7 mouse cellular contexts compared by ENCODE assay signal in genomic region chr4:106560846-106561781, GRCm38 (mm10). TPM values are rescaled to one million over a fixed set of nuclear protein-coding genes. Genes with fewer than 3 reads are reported as not detected.
DNase-seq lines count a peak whose midpoint lies in the region; ATAC-seq lines count a peak whose summit lies in the region.

TSS of gene Dhcr24 (plus strand) at chr4:106561038.

- H3K27me3 ChIP-seq in intestine, embryonic 15.5 days (replicated peaks): no peaks in the 10 kb centered on the region
- peaks cover 46% of the 10 kb centered on the region for H3K27me3 ChIP-seq in midbrain, embryonic 10.5 days (ENCODE audit: low read depth, poor library complexity, severe bottlenecking)

- intact Hi-C loops in gastrocnemius, postnatal 36 days (cut with DNase I): no loop called here
- intact Hi-C loops in left cerebral cortex, postnatal 25 days (cut with DNase I): no loop called here

- H3K9me3 ChIP-seq in intestine, embryonic 15.5 days: no peaks in the 10 kb centered on the region
- no peaks in the 10 kb centered on the region for H3K9me3 ChIP-seq in midbrain, embryonic 10.5 days (replicated peaks)

- DNase-seq in adrenal gland, adult 18-20 months (ENCODE audit: low spot score in 2 of 2): peak; percentile 91 to 92
- peak; percentile 99 for DNase-seq in embryo, embryonic 11 days
- peak; percentile 76 to 88 for DNase-seq in gastrocnemius, postnatal 36 days
- DNase-seq in left cerebral cortex, postnatal 25 days (ENCODE audit: low spot score in 2 of 2): peak; percentile 97
- peak; percentile 97 for DNase-seq in midbrain, embryonic 10.5 days (ENCODE audit: low spot score)
- peak; percentile 93 for DNase-seq in right cerebral cortex, postnatal 4 days

- peak within 1 kb of the TSS; percentile 93 for H3K4me2 ChIP-seq in intestine, embryonic 15.5 days (replicated peaks)

- peaks cover 31% of the 10 kb centered on the region for H3K4me1 ChIP-seq in intestine, embryonic 15.5 days (replicated peaks)
- peaks cover 46% of the 10 kb centered on the region for H3K4me1 ChIP-seq in midbrain, embryonic 10.5 days

- H3K4me3 ChIP-seq in intestine, embryonic 15.5 days (replicated peaks): peak within 1 kb of the TSS; percentile 92
- peak within 1 kb of the TSS; percentile 98 for H3K4me3 ChIP-seq in midbrain, embryonic 10.5 days

- under 1% methylated on average over 89 of the region's 89 CpGs for WGBS in intestine, embryonic 15.5 days
- WGBS in midbrain, embryonic 10.5 days: under 1% methylated on average over 89 of the region's 89 CpGs

- H3K9ac ChIP-seq in intestine, embryonic 15.5 days: peak within 1 kb of the TSS; percentile 81

- H3K36me3 ChIP-seq in intestine, embryonic 15.5 days: peaks cover 8% of the 10 kb centered on the region; the same call in 1 of the 2 replicates
- peaks cover 32% of the 10 kb centered on the region for H3K36me3 ChIP-seq in midbrain, embryonic 10.5 days

- peak; percentile 97 for ATAC-seq in intestine, embryonic 15.5 days

- H3K27ac ChIP-seq in intestine, embryonic 15.5 days: peak within 1 kb of the TSS; percentile 91
- H3K27ac ChIP-seq in midbrain, embryonic 10.5 days (replicated peaks): peak within 1 kb of the TSS; percentile 97

RNA-seq across cellular contexts. Expression of gene Dhcr24, which starts in this region (rescaled TPM):
- 100 to 1,000 TPM in 1 of 2 experiments, 10 to 100 TPM in 1; 44.3 to 281 TPM for total RNA-seq in adrenal gland, adult 18-20 months (2021)
- total RNA-seq in gastrocnemius, postnatal 36 days (2021): 1 to 10 TPM; 1.5 to 2.3 TPM
- polyA plus RNA-seq in intestine, embryonic 15.5 days (2015; fragmentation: Nextera tagmentation; extraction: Ambion mirVana): 8.0 and 9.1 TPM in 2 replicates
- total RNA-seq in left cerebral cortex, postnatal 25 days (2021): 10 to 100 TPM; 89.9 to 93.5 TPM
- 11.0 and 11.9 TPM in 2 replicates for polyA plus RNA-seq in midbrain, embryonic 10.5 days (2016; fragmentation: Nextera tagmentation; extraction: Ambion mirVana)

Comparison
In these comparisons a context has a peak if more than half of its experiments do, and no peak if none do; other contexts are left out.
1. Peak in every context shown above with its lines: DNase-seq, ATAC-seq, H3K4me3 ChIP-seq and H3K27ac ChIP-seq.
2. RNA of gene Dhcr24 (total RNA-seq): 44.3 to 281 TPM in adrenal gland, adult 18-20 months and 89.9 to 93.5 TPM in left cerebral cortex, postnatal 25 days; 1.5 to 2.3 TPM in gastrocnemius, postnatal 36 days; every median in the first group is over 10 times any median in the second.